Mouse (Mus musculus) mesoderm, embryonic 11.5 days (tissue): ENCODE measurements around the gene Matk.

Experiments used
- DNase-seq: peaks from one replicate; pipeline ENCODE4 v3.0.0-alpha.2; 2012; ENCODE audit warnings: low read depth, low spot score

The Matk gene

DNA sequence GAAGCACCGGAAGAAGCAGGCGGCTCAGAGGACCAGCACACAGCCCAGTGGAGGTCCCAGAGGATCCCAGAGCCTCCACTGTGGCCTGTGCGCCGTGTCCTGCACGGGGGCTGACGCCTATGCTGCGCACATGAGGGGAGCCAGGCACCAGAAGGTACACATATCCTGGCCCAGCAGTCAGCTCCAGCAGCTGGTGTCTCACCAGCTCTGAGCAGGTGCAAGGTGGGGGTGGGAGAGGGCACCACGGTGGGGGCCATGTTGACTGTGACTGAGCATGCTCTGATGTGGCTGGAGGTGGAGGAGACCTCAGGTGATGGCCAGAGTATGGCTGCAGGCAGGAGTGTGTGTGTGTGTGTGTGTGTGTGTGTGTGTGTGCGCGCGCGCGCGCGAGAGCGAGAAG lies 10.7 kb upstream of the Matk start:
- DNase-seq, result no peak

DNA sequence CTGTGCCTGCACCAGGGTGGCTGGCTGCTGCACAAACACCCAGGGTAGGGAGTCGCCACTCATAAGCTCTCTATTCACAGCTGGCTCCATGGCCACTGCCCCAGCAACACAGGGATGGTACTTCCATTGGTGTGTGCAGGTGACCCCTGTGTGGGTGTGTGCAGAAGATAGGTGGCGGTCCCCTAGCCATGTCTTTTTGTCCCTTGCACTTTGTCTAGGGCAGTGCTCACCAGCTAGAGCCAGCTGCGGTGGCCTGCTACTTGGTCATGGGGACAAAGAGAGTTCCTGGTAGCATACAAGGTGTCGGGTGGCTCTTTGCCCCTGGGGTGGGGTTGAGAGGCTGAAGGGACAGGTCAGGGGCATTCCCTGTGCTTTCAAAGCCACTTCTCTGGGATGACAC lies 8.6 kb upstream of the Matk start:
- DNase-seq, result no peak

DNA sequence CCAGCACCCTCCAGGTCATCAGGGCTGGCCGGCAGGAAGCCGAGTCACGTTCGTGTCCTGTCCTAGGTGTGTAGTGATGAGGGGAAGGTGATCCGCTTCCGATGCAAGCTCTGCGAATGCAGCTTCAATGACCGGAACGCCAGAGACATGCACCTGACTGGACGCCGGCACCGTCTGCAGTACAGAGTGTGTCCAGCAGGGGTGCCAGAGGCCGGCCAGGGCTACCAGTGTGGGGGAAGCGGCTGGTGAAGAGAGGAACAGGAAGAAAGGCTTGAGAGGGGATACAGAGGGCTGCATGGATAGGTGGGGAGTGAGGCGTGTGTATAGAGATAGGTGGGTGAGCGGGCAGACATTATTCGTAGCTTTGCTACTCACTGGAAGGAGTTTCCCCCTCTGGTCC lies 8.1 kb upstream of the Matk start:
- peak; percentile 75 for DNase-seq

DNA sequence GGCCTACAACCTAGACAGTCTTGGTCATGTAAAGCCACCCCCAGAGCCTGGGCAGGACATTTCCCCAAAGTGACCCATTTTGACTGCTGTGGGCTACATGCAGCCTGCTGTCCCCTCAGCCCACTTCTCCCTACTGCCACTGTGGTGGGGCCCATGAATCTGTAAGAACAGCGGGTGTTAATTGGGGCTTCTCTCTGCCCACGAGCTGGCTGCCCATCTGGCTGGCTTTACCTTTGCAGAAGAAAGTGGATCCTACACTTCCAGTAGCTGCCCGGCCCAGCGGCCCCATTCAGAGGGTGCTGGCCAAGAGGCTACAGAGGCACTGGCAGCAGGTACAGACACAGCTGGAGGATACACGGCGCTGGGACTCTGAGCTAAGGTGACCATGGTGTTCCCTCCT lies 7.6 kb upstream of the Matk start:
- no peak for DNase-seq

GRCm38 (mm10) chr10:81247804-81248203 lies 4.9 kb upstream of the Matk start:
- no peak for DNase-seq

- no peak for DNase-seq
These were observed 3.3 kb upstream of the Matk start for GRCm38 (mm10) chr10:81249442-81249841.

DNA sequence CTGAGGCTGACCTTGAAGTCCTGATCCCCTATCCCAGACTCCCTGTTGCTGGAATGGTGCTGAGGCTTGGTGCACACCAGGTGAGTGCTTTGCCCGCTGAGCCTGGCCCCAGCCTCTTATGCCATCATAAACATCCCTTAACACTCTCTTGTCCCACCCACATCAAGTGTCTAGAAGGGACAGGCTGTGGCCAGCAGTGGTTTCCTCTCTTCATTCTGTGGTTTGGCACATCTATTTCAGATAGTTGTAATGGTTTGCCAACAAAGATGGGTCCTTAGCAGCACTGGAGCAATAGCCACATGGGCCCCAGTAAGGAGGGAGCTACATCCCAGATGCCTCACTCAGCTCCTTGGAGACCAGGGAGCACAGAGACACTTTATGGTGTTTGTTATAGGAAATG lies 2.2 kb downstream of the Matk start:
- no peak for DNase-seq

DNA sequence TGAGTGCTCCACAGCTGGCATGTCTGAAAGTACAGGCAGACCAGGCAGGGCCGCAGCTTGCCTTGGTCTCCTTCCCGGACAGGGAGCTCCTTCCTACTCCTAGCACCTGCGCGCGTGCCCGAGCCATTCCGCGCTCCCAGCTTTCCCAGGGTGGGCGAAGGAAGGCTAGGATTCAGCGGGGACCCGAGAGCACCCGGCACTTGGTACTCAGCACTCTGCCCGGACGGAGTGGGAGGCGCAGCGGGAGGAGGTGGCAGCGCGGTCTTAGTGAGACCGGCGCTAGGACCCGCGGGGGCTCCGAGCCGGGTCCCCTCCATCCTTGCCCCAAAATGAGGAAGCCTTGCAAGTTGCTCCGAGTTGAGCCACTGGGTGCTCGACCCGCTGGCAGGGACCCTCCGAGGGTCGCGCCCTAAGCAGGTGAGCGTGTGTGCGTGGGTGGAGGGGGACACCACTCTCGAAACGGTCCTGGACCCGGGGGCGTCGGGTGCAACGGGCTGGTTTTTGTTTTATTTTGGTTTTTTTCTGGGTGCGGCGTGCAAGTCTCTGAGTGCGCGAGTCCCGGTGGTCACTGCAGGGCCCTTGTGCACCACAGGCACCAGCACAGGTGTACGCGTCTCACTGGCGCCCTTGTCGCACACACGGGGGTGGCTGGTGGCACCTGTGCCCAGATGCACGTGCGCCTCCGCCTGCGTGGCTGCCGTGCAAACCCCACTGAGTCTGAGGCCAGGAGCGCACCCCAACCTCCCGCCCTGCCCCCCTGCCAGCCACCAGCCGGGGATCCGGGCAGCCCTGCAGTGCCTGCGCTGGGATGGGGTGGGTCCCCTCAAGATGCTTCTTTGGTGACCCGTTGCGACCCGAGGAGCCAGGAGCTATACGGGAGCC lies 4.7 kb downstream of the Matk start:
- no peak for DNase-seq

- DNase-seq, result no peak
These were observed 6.6 kb downstream of the Matk start for GRCm38 (mm10) chr10:81259225-81259884.

GRCm38 (mm10) chr10:81261025-81261424 lies 8.3 kb downstream of the Matk start:
- DNase-seq, result no peak

GRCm38 (mm10) chr10:81265540-81265939 lies 12.8 kb downstream of the Matk start:
- DNase-seq, result no peak

GRCm38 (mm10) chr10:81266211-81267105 lies 13.7 kb downstream of the Matk start, which contains the start of the genes Mrpl54 and Apba3:
TSS of gene Mrpl54 (minus strand) at chr10:81266934.
TSS of gene Apba3 (plus strand) at chr10:81266960.
- peak; percentile 96 for DNase-seq

DNA sequence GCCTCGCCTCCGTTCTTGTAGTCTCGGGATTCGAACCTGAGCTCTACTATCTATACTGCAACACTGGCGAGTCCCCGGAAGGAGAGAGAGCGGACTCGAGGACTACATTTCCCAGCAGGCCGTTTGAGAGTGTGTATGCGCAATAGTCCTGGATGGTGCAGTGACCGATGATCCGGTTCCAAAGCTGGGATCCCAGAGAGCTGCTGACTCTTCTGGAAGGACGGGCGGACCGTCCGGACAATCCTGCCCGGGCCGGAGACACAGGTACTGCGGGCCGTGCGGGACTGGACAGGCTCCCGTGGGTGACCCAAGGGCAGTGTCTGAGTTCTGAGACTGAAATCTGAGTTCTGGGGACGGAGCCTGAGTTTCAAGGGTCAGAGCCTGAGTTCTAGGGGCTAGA lies 15.3 kb downstream of the Matk start:
- peak; percentile 88 for DNase-seq

GRCm38 (mm10) chr10:81268643-81269412 lies 16.1 kb downstream of the Matk start:
- no peak for DNase-seq

GRCm38 (mm10) chr10:81272356-81272755 lies 19.6 kb downstream of the Matk start:
- no peak for DNase-seq

DNA sequence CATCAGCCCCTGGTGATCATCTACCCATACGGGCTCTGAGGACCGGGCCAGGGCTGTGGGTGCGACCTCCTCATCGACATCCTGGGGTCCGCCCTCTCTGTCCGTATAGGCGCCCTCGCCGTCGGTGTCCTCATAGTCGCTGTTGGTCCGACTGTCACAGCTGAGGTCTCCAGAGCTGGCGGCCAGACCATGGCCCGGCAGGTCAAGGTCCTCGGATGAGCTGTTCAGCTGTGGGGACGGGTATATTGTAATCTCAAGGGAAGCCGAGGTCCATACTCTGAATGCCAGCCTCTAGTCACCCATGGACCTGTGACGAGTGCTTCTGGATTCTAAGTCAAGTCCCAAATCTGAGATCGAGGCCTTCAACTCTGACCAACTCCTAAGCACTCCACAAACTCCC lies 21.1 kb downstream of the Matk start:
- DNase-seq, result no peak

DNA sequence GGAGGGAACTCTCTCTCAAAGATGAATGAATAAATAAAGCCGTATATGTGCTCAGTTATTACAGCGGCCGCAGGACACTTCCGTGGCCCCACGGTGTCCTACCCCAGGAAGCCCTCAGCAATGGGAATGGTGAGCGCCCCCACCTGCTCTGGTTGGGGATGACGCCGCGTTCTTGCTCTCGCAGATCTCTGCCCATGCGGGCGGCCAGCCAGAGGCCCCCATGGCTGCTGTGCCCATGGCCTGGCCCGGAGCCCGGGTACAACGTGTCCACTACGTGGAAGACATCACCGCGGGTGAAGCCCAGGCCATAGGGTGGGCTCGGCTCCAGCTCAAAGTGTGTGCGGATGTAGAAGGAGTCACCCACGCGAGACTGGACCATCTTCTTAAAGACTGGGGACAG lies 24.9 kb downstream of the Matk start:
- DNase-seq, result no peak

DNA sequence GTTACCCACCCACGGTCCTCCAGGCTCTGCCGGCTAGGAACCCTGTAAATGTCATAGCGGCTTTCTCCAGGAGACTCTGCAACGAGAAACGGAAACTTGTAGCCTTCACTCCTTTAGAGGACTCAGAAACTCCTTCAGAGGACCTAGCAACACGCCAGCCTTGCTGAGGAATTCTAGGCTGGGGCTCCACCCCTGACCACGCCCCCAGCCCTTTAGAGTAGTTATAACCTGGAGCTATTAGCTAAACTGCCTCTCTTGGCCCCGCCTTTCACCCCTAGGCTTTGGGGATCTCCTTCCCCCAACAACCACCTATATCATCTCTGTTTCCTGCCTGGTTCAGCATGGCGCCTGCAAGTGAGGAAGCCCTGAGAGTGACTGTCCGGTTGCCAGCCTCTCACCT lies 26.8 kb downstream of the Matk start:
- no peak for DNase-seq

GRCm38 (mm10) chr10:81284189-81284588 lies 31.5 kb downstream of the Matk start:
- DNase-seq, result no peak

- DNase-seq, result no peak
These were observed 32.0 kb downstream of the Matk start for GRCm38 (mm10) chr10:81284719-81285118.
